Mouse (Mus musculus): ENCODE measurements around the gene Gemin7.

- TF ChIP-seq CTCF (IDR thresholded peaks at IDR 0.05; ENCODE audit: low read depth), result no peak
- peak; percentile 82 for TF ChIP-seq EP300 (IDR thresholded peaks at IDR 0.05; ENCODE audit: low read depth)
Observed at GRCm38 (mm10) chr7:19593061-19593730, 15.8 kb upstream of the Gemin7 start.

All from liver, postnatal 0 days (tissue).